Comparison of ENCODE assay signal across 9 mouse cellular contexts in genomic region chr9:111460201-111460814, GRCm38 (mm10). TPM values are rescaled to one million over a fixed set of nuclear protein-coding genes. Genes with fewer than 3 reads are reported as not detected.
DNase-seq lines count a peak whose midpoint lies in the region; ATAC-seq and TF ChIP-seq lines count a peak whose summit lies in the region.
"Had no signal": no experiment of that assay in that cellular context is flagged by ENCODE, and none has a peak within 500 bp of the region (broad histone marks: within the 10 kb centered on the region; RNA-seq: fewer than 3 reads in every experiment).

No protein-coding gene starts in this region.

- H3K9me3 ChIP-seq in ES-E14 (ENCODE audit: control insufficient read depth, insufficient read depth, low read depth, low read length) = no peaks in the 10 kb centered on the region
- H3K9me3 ChIP-seq in embryonic facial prominence, embryonic 10.5 days = no peaks in the 10 kb centered on the region
- no peaks in the 10 kb centered on the region for H3K9me3 ChIP-seq in midbrain, embryonic 10.5 days (replicated peaks)
- H3K9me3 ChIP-seq: limb, embryonic 15.5 days had no signal

- in situ Hi-C loops in ES-E14 (cut with MboI; ENCODE audit: low sequenced_read_pairs in 2 of 2, unreplicated experiment in 2 of 2) = no loop called here

- no peak for TF ChIP-seq CTCF in kidney, adult 2 months (conservative IDR thresholded peaks at IDR 0.05; ENCODE audit: insufficient read depth, insufficient read length, low read depth, low read length)
- no peak for TF ChIP-seq CTCF in gastrocnemius, adult 2 months (IDR thresholded peaks at IDR 0.05)

- H3K36me3 ChIP-seq in ES-E14 (ENCODE audit: control insufficient read depth, insufficient read depth, low read length, poor library complexity, severe bottlenecking) = no peaks in the 10 kb centered on the region
- H3K36me3 ChIP-seq in embryonic facial prominence, embryonic 10.5 days (replicated peaks) = no peaks in the 10 kb centered on the region
- H3K36me3 ChIP-seq in kidney, adult 2 months (ENCODE audit: control insufficient read depth, insufficient read depth, low read length) = no peaks in the 10 kb centered on the region
- no peaks in the 10 kb centered on the region for H3K36me3 ChIP-seq in midbrain, embryonic 10.5 days
- H3K36me3 ChIP-seq: limb, embryonic 15.5 days had no signal

- no peak overlapping the region for H3K9ac ChIP-seq in ES-E14 (ENCODE audit: insufficient read depth, low read depth, low read length, poor library complexity, severe bottlenecking)
- H3K9ac ChIP-seq: limb, embryonic 15.5 days had no signal

- H3K4me3 ChIP-seq in ES-E14 (ENCODE audit: insufficient read depth in 1 of 2, low read depth in 1 of 2, low read length in 2 of 2, poor library complexity in 1 of 2, severe bottlenecking in 1 of 2) = no peak overlapping the region
- H3K4me3 ChIP-seq in embryonic facial prominence, embryonic 10.5 days = peak overlapping the region; percentile 9; the same call in 1 of the 2 replicates
- no peak overlapping the region for H3K4me3 ChIP-seq in kidney, adult 2 months (ENCODE audit: insufficient read depth, low read depth, low read length)
- H3K4me3 ChIP-seq in midbrain, embryonic 10.5 days = no peak overlapping the region
- H3K4me3 ChIP-seq in gastrocnemius, adult 2 months = no peak overlapping the region
- H3K4me3 ChIP-seq: limb, embryonic 15.5 days had no signal

- WGBS in embryonic facial prominence, embryonic 10.5 days = 23% methylated on average over 6 of the region's 6 CpGs
- 20% methylated on average over 6 of the region's 6 CpGs for WGBS in kidney, adult 2 months
- WGBS in midbrain, embryonic 10.5 days = 26% methylated on average over 6 of the region's 6 CpGs

- ATAC-seq in erythroblast, adult 5-6 weeks (replicated peaks; ENCODE audit: low FRiP score, poor library complexity, severe bottlenecking) = no peak

- H3K27me3 ChIP-seq in embryonic facial prominence, embryonic 10.5 days (replicated peaks; ENCODE audit: low read depth, poor library complexity, severe bottlenecking) = no peaks in the 10 kb centered on the region
- no peaks in the 10 kb centered on the region for H3K27me3 ChIP-seq in kidney, adult 2 months (replicated peaks; ENCODE audit: control insufficient read depth, insufficient read depth, low read length)
- peaks cover 4% of the 10 kb centered on the region; the same call in 1 of the 2 replicates for H3K27me3 ChIP-seq in midbrain, embryonic 10.5 days (ENCODE audit: low read depth, poor library complexity, severe bottlenecking)
- H3K27me3 ChIP-seq: limb, embryonic 15.5 days had no signal

- intact Hi-C loops in gastrocnemius, adult 2 months (cut with DNase I) = no loop called here

- DNase-seq in ES-E14 (ENCODE audit: low read depth, low spot score) = peak; percentile 34
- DNase-seq in embryonic facial prominence, embryonic 10.5 days (ENCODE audit: low spot score) = peak; percentile 62
- DNase-seq in kidney, adult 2 months = peak; percentile 85
- peak; percentile 57 for DNase-seq in midbrain, embryonic 10.5 days (ENCODE audit: low spot score)
- no peak for DNase-seq in adrenal gland, adult 2 months
- DNase-seq in right cerebral cortex, adult 18-20 months = no peak
- no peak for DNase-seq in gastrocnemius, adult 2 months

- peak; percentile 42 for TF ChIP-seq POLR2A in kidney, adult 2 months (IDR thresholded peaks at IDR 0.05; ENCODE audit: low read depth, low read length)

- H3K4me1 ChIP-seq in ES-E14 (ENCODE audit: control insufficient read depth in 2 of 2, insufficient read depth in 2 of 2, low read length in 2 of 2, poor library complexity in 1 of 2) = peaks cover 0 to 2% of the 10 kb centered on the region in 2 experiments; a peak in 1 of 4 replicates
- H3K4me1 ChIP-seq in embryonic facial prominence, embryonic 10.5 days = peaks cover 30% of the 10 kb centered on the region
- H3K4me1 ChIP-seq in kidney, adult 2 months (ENCODE audit: control insufficient read depth, insufficient read depth, low read length) = peaks cover 32% of the 10 kb centered on the region
- H3K4me1 ChIP-seq in midbrain, embryonic 10.5 days = peaks cover 25% of the 10 kb centered on the region

- no peak overlapping the region for H3K27ac ChIP-seq in ES-E14 (ENCODE audit: insufficient read depth, low read depth, low read length, poor library complexity, severe bottlenecking)
- H3K27ac ChIP-seq in embryonic facial prominence, embryonic 10.5 days (replicated peaks) = peak overlapping the region; percentile 76
- peak overlapping the region; percentile 79 for H3K27ac ChIP-seq in kidney, adult 2 months (ENCODE audit: insufficient read depth, low read depth, low read length)
- H3K27ac ChIP-seq in midbrain, embryonic 10.5 days (replicated peaks) = peak overlapping the region; percentile 79
- no peak overlapping the region for H3K27ac ChIP-seq in gastrocnemius, adult 2 months
- H3K27ac ChIP-seq: limb, embryonic 15.5 days had no signal

TF ChIP-seq in ES-E14, 5 proteins besides CTCF, POLR2A, EP300 and RAD21:
- TF ChIP-seq ZNF384 (IDR thresholded peaks at IDR 0.05; ENCODE audit: low read depth, low read length) = no peak
- no peak for TF ChIP-seq CHD2 (IDR thresholded peaks at IDR 0.05; ENCODE audit: low read depth, low read length)
TF ChIP-seq in ES-E14: peak in this region for 0.

RNA-seq across cellular contexts. Expression of gene Dclk3, which starts 21.4 kb away (rescaled TPM):
- 0.37 and 0.40 TPM in 2 replicates for total RNA-seq in ES-E14 (2012; rRNA removed)
- polyA plus RNA-seq in embryonic facial prominence, embryonic 10.5 days (2016; fragmentation: Nextera tagmentation; extraction: Ambion mirVana) = 0.18 and 0.64 TPM in 2 replicates
- polyA plus RNA-seq in kidney, adult 2 months (2012; rRNA removed) = 21.8 and 22.1 TPM in 2 replicates
- polyA plus RNA-seq in midbrain, embryonic 10.5 days (2016; fragmentation: Nextera tagmentation; extraction: Ambion mirVana) = 0.15 and 0.21 TPM in 2 replicates
- 1 to 10 TPM in 1 of 2 experiments, under 1 TPM in 1; 0.69 to 1.7 TPM for total RNA-seq in adrenal gland, adult 2 months (2021)
- 0.40 and 0.85 TPM in 2 replicates for polyA plus RNA-seq in adrenal gland, adult 2 months (2012; rRNA removed)
- total RNA-seq in erythroblast, adult 5-6 weeks (2015; ENCODE audit: low replicate concordance) = not detected in 2 replicates
- total RNA-seq in erythroblast, adult 5-6 weeks (2017; ENCODE audit: low replicate concordance) = not detected in 2 replicates
- under 1 TPM; 0.41 to 0.50 TPM for total RNA-seq in gastrocnemius, adult 2 months (2021)

Comparison
In these comparisons a context has a peak if more than half of its experiments do, and no peak if none do; other contexts are left out.
1. DNase-seq: peak in ES-E14 (single experiment), embryonic facial prominence, embryonic 10.5 days (single experiment), kidney, adult 2 months (single experiment) and midbrain, embryonic 10.5 days (single experiment); none in adrenal gland, adult 2 months (single experiment), right cerebral cortex, adult 18-20 months (single experiment) and gastrocnemius, adult 2 months (single experiment).
2. H3K27ac ChIP-seq: peak in embryonic facial prominence, embryonic 10.5 days (single experiment), kidney, adult 2 months (single experiment) and midbrain, embryonic 10.5 days (single experiment); none in ES-E14 (single experiment) and gastrocnemius, adult 2 months (single experiment).